Mouse (Mus musculus) right cerebral cortex, postnatal 25 days (tissue): ENCODE measurements around the gene Eif2b2.
A peak's percentile ranks its signal among the peaks of the same experiment; 100 is the strongest.

Experiments used
- DNase-seq: peaks from one replicate; pipeline ENCODE4 v3.0.0; 2022

Eif2b2 gene

GRCm38 (mm10) chr12:85219236-85219904 is at the start of gene Eif2b2:
TSS of gene Eif2b2 (plus strand) at chr12:85219481.
- DNase-seq, result peak; percentile 99

- DNase-seq, result no peak
Observed at GRCm38 (mm10) chr12:85169877-85170276, 49.4 kb upstream of the Eif2b2 start.

- DNase-seq, result no peak
Observed at GRCm38 (mm10) chr12:85170284-85170947, 48.9 kb upstream of the Eif2b2 start.

GRCm38 (mm10) chr12:85170948-85171307 is 48.4 kb upstream of the Eif2b2 start:
- no peak for DNase-seq

- no peak for DNase-seq
Observed at GRCm38 (mm10) chr12:85174016-85174415, 45.3 kb upstream of the Eif2b2 start.

GRCm38 (mm10) chr12:85175087-85175675 is 44.1 kb upstream of the Eif2b2 start:
- DNase-seq, result no peak

- DNase-seq, result no peak
Observed at GRCm38 (mm10) chr12:85175926-85176845, 43.1 kb upstream of the Eif2b2 start.

GRCm38 (mm10) chr12:85176846-85177523 is 42.3 kb upstream of the Eif2b2 start:
- no peak for DNase-seq

GRCm38 (mm10) chr12:85177740-85178239 is 41.5 kb upstream of the Eif2b2 start, which contains the start of gene Pgf:
TSS of gene Pgf (minus strand) at chr12:85177790.
- no peak for DNase-seq

- no peak for DNase-seq
Observed at GRCm38 (mm10) chr12:85178294-85178693, 41.0 kb upstream of the Eif2b2 start.

- no peak for DNase-seq
Observed at GRCm38 (mm10) chr12:85181475-85182344, 37.6 kb upstream of the Eif2b2 start.

GRCm38 (mm10) chr12:85182345-85182643 is 37.0 kb upstream of the Eif2b2 start:
- DNase-seq, result no peak

GRCm38 (mm10) chr12:85182898-85183297 is 36.4 kb upstream of the Eif2b2 start:
- DNase-seq, result no peak

- no peak for DNase-seq
Observed at GRCm38 (mm10) chr12:85184118-85184517, 35.2 kb upstream of the Eif2b2 start.

GRCm38 (mm10) chr12:85185810-85186209 is 33.5 kb upstream of the Eif2b2 start:
- DNase-seq, result no peak

- DNase-seq, result no peak
Observed at GRCm38 (mm10) chr12:85186361-85186760, 32.9 kb upstream of the Eif2b2 start.

- no peak for DNase-seq
Observed at GRCm38 (mm10) chr12:85190290-85190689, 29.0 kb upstream of the Eif2b2 start.

- no peak for DNase-seq
Observed at GRCm38 (mm10) chr12:85192461-85193108, 26.7 kb upstream of the Eif2b2 start.

GRCm38 (mm10) chr12:85193146-85193545 is 26.1 kb upstream of the Eif2b2 start:
- DNase-seq, result no peak

GRCm38 (mm10) chr12:85193923-85194622 is 25.2 kb upstream of the Eif2b2 start:
- DNase-seq, result no peak
